Mouse (Mus musculus) cortical plate, adult 2 months (tissue): ENCODE measurements around the gene As3mt. TPM values are rescaled to one million over a fixed set of nuclear protein-coding genes. Genes with fewer than 3 reads are reported as not detected.
"Not testable (repeated sequence)": the region's sequence is repeated elsewhere in the genome, so short reads cannot be mapped to it uniquely, and the experiment has no call there.

ENCODE experiments used
- H3K27ac ChIP-seq: fragments of 200-500 bp; 2 replicates; pipeline ENCODE4 v1.5.1; 2012; ENCODE audit warnings: low read length, control low read depth, inconsistent platforms; ENCODE audit not compliant: insufficient read depth
- H3K4me1 ChIP-seq: fragments of 200-500 bp; 2 replicates; pipeline ENCODE4 v1.6.1; 2011; ENCODE audit warnings: low read length; ENCODE audit not compliant: control insufficient read depth, insufficient read depth
- H3K4me3 ChIP-seq: fragments of 200-500 bp; 2 replicates; pipeline ENCODE4 v1.5.1; 2011; ENCODE audit warnings: mild to moderate bottlenecking, low read length, control low read depth; ENCODE audit not compliant: insufficient read depth
- CTCF ChIP-seq: fragments of 200-500 bp; IDR thresholded peaks from 2 replicates; pipeline ENCODE4 v1.5.1; 2011; ENCODE audit warnings: mild to moderate bottlenecking, control low read depth, low read length; ENCODE audit not compliant: insufficient read depth; ENCODE audit errors: extremely low read depth
- POLR2A ChIP-seq: fragments of 200-500 bp; IDR thresholded peaks from 2 replicates; pipeline ENCODE4 v1.6.1; 2011; ENCODE audit warnings: mild to moderate bottlenecking, low read length, control low read depth; ENCODE audit not compliant: insufficient read depth; ENCODE audit errors: extremely low read depth
- polyA plus RNA-seq: library from polyadenylated mRNA; depleted of rRNA; stranded (reverse); fragments of >200 nt; gene quantifications from 2 replicates; pipeline ENCODE4 v1.2.3, GENCODE M21; 2012

As3mt gene
- polyA plus RNA-seq, 1 experiment = 15.5 TPM

DNA sequence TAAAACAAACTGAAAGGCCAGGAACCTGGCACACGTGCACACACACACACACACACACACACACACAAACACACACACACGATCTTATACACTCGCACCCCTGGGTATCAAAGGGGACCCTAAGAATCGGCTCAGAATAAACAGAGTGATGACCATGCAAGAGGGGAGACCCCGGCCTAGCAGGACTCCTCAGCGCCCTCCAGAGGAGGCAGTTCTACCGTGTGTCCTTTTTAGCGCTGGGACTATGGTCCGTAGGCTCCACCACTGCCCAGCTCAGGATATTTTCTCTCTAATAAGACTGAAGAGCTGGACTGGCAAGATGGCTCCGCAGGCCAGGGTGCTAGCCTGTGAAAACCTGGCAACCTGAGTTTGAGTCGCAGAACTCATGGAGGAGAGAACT lies 17.2 kb downstream of the As3mt start:
- no peak for TF ChIP-seq POLR2A
- no peak for TF ChIP-seq CTCF
- no peak overlapping the region for H3K27ac ChIP-seq
- no peaks in the 10 kb centered on the region for H3K4me1 ChIP-seq
- H3K4me3 ChIP-seq = no peak overlapping the region

DNA sequence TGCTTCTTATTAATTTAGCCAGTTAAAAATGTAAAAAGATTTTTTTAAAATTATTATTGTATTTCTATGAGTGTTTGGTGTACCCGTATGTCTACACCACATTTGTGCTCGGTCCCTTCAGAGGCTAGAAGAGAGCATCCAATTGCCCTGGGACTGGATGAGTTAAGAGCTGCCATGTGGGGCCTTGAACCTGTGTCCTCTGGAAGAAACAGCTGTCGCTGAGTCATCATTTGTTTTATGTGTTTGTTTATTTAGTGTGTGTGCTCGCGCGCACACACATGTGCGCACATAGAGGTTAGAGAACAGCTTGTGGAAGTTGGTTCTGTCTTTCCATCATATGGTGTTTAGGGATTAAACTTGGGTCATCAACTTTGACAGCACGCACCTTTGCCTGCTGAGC lies 18.9 kb downstream of the As3mt start:
- Histone ChIP-seq H3K27ac (no peak overlapping the region), H3K4me3 (no peak overlapping the region), H3K4me1 (no peaks in the 10 kb centered on the region)
- TF ChIP-seq CTCF = no peak
- TF ChIP-seq POLR2A = no peak

DNA sequence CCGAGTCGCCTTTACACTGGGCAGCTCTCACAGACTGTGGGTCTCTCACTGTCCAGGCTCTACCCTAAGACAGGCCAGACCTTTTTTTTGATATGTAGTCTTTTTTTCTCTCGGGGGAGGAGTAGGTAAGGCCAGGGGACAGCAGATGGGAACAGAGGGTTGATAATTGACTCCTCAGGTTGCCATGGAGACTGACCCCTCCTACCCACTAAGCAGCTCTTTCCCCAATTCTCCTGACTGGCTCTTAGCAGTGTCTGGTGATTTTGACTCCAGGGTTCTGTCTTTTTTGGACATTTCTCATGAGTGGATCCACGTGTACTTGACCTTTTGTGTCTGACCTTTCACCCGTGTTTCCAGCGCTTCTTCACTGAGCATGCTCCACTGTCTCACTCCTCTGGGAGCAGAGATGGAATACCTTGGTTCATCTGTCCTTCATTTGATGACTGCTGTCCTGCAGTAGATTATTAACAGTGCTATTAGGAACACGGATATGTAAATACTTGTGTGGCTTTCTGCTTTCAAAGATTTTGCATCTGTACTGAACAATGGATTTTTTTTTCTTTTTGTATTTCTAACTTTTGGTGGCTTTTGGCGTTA lies 20.0 kb downstream of the As3mt start:
- Histone ChIP-seq H3K4me1 (no peaks in the 10 kb centered on the region), H3K4me3 (no peak overlapping the region), H3K27ac (no peak overlapping the region)
- TF ChIP-seq CTCF (no peak), POLR2A (no peak)

DNA sequence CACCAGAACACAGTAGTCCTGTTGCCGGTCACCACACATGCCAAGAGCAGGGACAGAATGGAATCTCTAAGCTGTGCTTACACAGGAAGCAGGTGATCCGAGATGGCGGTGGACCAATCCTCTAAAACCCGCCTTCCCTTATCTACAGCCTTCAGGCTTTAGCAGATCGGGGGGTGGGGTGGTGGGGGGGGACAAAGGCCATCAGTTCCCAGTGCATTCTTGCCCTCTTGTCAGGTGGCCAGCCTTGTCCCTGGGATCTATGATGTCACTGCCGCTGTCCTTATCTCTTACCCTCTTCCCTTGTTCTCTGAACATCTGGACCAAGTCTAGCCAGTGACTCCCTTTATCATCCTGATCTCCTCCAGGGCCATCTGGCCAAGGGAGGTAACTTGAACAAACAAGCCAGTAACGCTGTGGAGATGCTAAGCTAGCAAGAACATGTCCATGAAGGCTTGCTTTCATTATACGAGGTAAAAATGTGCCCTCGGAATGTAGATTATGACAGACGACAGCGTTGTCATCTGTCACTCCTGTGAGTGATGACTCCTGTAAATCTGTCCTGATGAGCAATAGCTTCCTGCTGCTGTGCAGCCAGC lies 20.8 kb downstream of the As3mt start:
- Histone ChIP-seq H3K4me1 (no peaks in the 10 kb centered on the region), H3K27ac (no peak overlapping the region), H3K4me3 (no peak overlapping the region)
- TF ChIP-seq POLR2A = no peak
- TF ChIP-seq CTCF = no peak

DNA sequence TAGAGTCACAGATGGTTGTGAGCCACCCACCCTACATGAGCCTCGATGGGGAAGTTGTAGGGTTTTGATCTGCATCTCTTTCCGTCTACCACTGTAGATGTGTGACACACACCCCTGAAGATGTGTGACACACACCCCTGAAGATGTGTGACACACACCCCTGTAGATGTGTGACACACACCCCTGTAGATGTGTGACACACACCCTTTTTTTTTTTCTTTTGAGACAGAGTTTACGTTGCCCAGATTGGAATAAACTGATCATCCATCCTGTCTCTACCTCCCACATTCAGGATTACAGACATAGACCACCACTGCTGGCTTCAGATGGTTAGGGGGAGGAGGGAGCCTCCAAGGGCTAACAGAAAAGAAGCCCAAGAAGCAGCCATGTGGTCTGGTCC lies 21.7 kb downstream of the As3mt start:
- Histone ChIP-seq H3K27ac (no peak overlapping the region), H3K4me1 (no peaks in the 10 kb centered on the region), H3K4me3 (no peak overlapping the region)
- TF ChIP-seq CTCF (no peak), POLR2A (no peak)

DNA sequence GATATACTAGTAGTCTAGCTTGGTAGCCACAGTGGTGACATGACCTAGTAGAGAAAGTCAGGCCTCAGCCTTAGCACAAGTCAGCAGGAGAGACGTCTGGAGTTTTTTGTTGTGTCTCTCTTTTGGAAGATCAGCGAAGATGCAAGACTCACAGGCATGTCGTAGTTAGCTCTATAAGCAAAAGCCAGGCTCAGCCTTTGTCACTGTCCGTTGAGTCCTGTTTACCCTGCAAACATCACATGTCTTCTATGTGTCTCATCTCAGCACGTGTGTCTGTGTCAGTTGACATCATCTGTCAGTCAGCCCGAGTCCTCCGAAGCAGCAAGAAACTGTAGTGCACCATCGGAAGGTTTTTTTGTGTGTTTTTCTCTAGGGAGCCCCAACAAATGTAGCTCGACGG lies 24.1 kb downstream of the As3mt start:
- Histone ChIP-seq H3K27ac (no peak overlapping the region), H3K4me1 (no peaks in the 10 kb centered on the region), H3K4me3 (no peak overlapping the region)
- TF ChIP-seq CTCF = no peak
- no peak for TF ChIP-seq POLR2A

DNA sequence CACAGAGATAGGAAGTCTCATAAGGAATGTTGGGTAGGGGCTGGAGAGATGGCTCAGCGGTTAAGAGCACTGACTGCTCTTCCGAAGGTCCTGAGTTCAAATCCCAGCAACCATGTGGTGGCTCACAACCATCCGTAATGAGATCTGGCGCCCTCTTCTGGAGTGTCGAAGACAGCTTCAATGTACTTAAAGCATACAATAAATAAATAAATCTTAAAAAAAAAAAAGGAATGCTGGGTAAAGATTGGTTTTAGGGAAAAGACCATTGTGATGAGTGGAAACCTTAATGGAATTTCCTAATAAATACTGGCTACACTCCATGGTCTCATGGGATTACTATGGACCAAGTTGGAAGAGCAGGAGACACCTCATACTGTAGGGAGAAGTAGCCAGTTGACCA lies 25.4 kb downstream of the As3mt start:
- H3K27ac ChIP-seq, H3K4me3 ChIP-seq, H3K4me1 ChIP-seq: not testable (repeated sequence)

DNA sequence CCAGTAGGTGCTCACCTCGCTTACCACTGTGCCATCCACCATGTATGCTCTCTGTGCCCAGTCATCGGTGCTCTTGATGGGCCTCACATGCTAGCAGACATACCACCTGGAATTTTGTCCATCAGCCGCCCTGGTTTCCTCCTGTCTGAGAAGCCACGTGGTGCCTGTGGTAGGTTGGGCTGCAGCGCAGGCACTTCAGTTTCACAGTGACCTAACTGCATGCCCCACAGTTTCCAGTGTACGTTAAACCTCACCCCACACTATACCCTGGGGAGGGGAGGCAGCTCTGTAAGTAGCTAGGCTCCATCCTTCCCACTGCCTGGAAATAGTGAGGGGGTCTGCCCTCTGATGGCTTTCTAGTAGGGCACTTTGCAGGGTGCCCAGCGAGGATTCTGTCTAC lies 26.4 kb downstream of the As3mt start:
- TF ChIP-seq CTCF (no peak), POLR2A (no peak)
- H3K27ac ChIP-seq = no peak overlapping the region
- H3K4me1 ChIP-seq = no peaks in the 10 kb centered on the region
- no peak overlapping the region for H3K4me3 ChIP-seq

DNA sequence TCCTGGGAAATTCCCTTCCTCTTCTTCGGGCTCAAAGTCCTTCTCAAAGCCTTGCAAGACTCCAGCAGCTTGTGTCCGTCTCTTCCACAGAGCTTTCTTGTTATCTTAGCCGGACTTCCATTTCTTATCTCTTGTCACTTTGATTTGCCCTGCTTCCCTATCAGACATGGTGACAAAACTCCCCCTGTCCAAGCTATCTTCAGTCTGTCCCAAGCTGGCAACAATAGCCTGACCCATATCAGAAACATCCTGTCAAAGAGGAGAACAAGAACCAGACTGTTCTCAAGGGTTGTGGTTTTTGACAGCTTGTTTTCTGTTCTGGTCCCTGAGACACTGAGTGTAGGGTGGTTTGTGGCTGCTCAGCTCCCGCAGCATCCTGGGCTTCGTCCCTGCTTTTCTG lies 28.0 kb downstream of the As3mt start:
- H3K27ac ChIP-seq = no peak overlapping the region
- TF ChIP-seq POLR2A = no peak
- no peak for TF ChIP-seq CTCF
- H3K4me3 ChIP-seq = no peak overlapping the region
- H3K4me1 ChIP-seq = no peaks in the 10 kb centered on the region

DNA sequence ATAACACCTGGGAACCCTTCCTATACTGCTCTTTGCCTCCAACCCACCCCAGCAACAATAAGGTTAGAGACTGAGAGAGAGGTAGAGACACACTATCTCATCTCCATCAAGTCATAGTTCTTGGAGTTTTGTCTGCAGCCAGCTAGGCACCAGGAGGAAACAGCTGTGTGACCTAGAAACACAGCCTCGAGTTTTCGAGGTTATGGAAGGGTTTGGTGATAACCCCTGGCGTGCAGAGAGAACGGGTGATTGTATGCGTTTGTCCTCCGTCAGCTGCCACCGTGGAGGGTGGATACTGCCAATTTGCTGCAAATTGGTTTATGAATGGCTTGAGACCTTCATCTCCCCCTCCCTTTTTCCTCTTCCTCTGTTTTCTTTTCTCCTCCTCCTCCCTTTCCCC lies 29.8 kb downstream of the As3mt start:
- Histone ChIP-seq H3K4me1 (no peaks in the 10 kb centered on the region), H3K27ac (no peak overlapping the region), H3K4me3 (no peak overlapping the region)
- no peak for TF ChIP-seq POLR2A
- TF ChIP-seq CTCF = no peak

DNA sequence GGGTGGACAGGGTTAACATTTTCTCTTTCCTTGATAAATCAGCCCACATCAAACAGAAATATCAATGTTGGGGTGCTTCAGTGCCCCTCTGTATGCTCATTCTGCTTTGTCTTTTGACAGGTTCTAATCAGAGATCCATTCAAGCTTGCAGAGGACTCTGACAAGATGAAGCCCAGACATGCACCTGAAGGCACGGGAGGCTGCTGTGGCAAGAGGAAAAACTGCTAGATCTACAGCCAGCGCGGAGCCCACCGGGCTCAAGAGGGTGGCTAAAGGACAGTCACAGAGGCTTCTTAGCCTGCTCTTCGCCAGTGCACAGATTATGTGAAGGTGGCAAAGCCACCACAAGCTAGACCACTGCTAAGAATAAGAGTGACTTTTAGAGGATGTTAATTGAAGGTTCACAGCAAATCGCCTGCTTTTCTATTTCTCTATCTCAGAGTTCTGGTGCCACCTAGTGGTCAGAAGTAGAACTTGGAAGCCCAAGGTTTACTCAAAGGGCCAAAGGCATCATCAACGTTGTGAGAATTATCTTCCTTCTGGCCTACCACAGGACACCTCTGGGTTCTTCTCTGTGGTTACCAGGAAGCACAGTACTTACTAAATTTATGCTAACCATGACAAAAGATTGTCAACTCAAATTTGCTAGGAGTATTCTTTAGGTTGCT lies 33.2 kb downstream of the As3mt start:
- no peaks in the 10 kb centered on the region for H3K4me1 ChIP-seq
- TF ChIP-seq CTCF = peak; percentile 71
- no peak for TF ChIP-seq POLR2A
- no peak overlapping the region for H3K4me3 ChIP-seq
- H3K27ac ChIP-seq = no peak overlapping the region
